Mouse (Mus musculus) olfactory bulb, adult 2 months (tissue): ENCODE measurements around the gene Mindy3.

Experiments used
- CTCF ChIP-seq: fragments of 200-500 bp; IDR thresholded peaks from 2 replicates; pipeline ENCODE4 v1.5.1; 2012; ENCODE audit warnings: low read depth, mild to moderate bottlenecking, low read length, moderate library complexity; ENCODE audit not compliant: insufficient read depth
- POLR2A ChIP-seq: fragments of 200-500 bp; IDR thresholded peaks from 2 replicates; pipeline ENCODE4 v1.6.1; 2012; ENCODE audit warnings: mild to moderate bottlenecking, low read depth, low read length, moderate library complexity; ENCODE audit not compliant: insufficient read depth

DNA sequence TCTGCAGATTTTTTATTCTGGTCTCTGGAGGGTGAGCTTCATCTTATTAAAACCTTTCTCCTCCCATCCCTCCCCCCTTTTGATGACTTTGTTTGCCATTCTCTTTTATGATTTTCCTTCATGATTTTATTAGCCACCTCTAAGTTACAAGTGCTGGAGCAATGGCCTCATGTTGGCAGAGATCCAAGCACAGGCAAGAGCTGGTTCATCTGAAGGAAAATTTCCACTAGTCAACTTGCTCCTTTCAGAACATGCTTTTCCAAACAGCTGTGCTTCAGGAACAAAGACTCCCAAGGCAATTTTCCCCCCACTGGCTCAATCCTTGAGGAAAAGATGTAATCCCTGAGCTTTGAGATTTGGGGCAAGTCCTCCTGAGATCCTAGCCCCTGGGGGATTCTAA is 112.0 kb downstream of the Mindy3 start:
- TF ChIP-seq CTCF: no peak
- TF ChIP-seq POLR2A: no peak
